Mouse (Mus musculus): ENCODE results near the gene Tmcc3. TPM values are rescaled to one million over a fixed set of nuclear protein-coding genes. Genes with fewer than 3 reads are reported as not detected.

Tmcc3 gene
- total RNA-seq, 2 experiments from 2014 or later, result 43.9 to 44.3 TPM

DNA sequence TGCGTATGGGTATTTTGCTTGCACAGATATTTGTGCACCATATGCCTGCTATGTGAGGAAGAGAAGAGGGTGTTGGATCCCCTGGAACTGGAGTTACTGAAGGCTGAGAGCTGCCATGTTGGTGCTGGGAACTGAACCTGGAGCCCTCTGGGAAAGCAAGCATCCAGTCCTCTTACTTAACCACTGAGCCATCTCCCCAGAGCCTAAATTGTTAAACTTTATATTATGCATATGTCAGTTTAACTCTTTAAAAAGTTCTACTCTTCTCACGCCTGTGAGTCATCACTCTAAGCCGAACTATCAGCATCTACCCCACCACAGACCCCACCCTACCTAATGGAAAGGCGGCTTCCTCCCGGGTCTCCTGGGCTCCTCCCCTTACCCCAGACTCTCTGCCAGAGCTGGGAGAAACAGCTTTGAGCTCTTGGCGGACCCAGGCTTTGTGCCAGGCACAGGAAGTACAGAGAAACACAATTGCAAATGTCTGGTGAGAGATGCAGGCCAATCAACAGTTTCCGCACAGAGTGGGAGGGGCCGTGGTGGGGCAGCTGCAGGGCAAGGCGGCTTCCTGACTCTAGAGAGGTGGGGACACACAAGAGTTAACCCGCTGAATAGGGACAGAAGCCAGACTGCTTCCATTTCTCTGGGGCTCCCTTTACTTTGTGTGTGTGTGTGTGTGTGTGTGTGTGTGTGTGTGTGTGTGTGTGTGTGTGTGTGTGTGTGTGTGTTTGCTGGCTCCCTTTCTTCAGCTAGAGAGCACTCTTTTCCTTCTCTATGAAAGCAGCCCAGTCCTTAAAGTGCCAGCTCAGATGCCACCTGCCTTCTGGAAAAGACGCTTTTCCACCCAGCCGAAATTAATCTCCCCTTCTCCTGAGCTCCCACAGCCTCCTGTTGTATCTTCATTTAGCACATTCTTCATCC lies 114.5 kb downstream of the Tmcc3 start:
- DNase-seq (ENCODE audit: low spot score in 2 of 2), result peak; percentile 53 to 81
- no peak for TF ChIP-seq CTCF (conservative IDR thresholded peaks at IDR 0.05)
- peak overlapping the region; percentile 81 for H3K27ac ChIP-seq
- H3K4me3 ChIP-seq, result peak overlapping the region; percentile 34

DNA sequence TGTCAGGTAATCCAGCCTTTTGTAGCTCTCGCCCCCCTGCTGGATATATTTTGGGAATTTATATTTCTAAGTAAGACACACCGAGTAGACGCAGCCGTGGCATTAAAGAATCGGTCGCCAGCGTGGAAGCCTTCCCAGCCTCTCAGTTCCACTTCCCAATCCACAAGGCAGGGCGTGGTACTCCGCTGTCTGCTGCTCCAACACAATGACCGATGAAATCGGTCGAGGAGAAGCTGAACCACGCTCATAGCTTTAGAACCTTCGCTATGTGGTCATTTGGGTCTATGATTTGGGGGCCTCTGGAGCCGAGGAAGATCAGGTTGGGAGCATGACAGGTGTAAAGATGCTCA lies 115.1 kb downstream of the Tmcc3 start:
- TF ChIP-seq CTCF (conservative IDR thresholded peaks at IDR 0.05), result no peak
- DNase-seq (ENCODE audit: low spot score in 2 of 2), result no peak
- H3K4me3 ChIP-seq, result peak overlapping the region; percentile 34
- H3K27ac ChIP-seq, result peak overlapping the region; percentile 81

DNA sequence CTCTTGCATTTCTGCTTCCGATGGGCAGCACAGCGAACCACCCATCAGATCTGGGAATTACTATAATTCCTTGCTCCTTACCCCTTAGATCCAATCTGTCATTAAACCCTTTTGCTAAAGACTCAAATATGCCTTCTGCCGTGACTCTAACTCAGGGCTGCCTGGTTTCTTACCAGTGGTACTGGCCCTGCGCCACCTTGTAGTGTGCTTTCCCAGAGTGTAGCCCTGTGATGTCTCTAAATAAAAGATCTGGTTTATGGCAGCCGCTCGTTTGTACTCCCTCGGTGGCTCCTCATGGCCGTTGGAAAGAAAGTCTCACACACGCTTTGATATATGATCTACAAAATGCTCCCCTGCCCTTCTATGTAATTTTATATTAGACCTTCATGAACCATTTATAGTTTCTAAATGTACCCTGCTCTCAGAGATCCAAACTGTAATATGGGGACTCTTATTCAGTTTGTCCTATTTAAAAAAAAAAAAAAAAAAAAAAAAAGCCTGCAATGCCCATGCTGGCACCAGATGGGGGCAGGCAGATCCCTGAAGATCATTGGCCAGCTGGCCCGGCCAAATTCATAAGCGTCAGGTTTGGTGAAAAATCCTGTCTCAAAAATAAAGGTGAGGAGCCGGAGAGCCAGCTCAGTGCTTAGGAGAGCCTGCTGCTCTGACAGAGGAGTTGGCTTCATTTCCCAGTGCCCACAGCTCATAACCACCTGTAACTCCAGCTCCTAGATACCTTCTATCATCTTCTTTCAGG lies 116.6 kb downstream of the Tmcc3 start:
- peak; percentile 74 for TF ChIP-seq CTCF (conservative IDR thresholded peaks at IDR 0.05)
- peak overlapping the region; percentile 75 for H3K27ac ChIP-seq
- H3K4me3 ChIP-seq, result peak overlapping the region; percentile 26; the same call in 1 of the 2 replicates
- DNase-seq (ENCODE audit: low spot score in 2 of 2), result no peak

DNA sequence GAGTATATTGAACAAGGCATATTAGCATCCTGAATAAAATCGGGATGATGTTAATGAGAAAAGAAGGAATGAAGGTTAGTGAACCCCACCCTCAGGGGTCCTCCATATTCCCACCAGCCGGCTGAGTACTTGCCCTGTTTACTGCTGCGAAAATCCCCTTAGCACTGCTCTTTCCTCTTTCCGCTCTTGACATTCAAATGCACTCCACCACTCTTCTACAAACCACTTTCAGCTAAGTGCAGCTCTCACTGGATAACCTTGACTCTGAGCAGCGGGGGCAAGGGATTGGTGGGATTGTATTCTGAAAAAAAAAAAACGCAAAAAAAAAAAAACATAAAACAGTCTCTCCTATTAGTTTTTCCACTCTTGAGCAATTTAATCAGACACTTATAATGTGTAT lies 118.8 kb downstream of the Tmcc3 start:
- H3K27ac ChIP-seq, result peak overlapping the region; percentile 63; the same call in 1 of the 2 replicates

DNA sequence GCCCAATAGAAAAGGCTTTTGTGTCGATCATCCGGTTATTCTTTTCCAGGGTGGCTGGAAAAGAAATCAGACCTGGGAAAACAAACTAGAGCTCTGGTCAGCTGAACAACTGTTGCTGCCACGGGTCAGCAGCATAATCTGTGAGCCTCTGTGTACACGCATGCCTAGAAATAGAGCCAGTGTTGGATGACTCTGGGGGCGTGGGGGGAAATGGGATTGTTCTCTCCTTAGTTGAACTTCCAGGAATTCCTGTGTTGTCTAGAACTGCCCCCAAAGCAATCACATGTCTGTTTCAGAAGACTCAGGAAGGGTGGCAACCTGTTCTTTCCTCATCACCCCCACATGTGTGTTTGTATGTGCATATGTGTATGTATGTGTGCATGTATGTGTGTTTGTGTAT lies 121.2 kb downstream of the Tmcc3 start:
- no peak for DNase-seq (ENCODE audit: low spot score in 2 of 2)
- Histone ChIP-seq H3K4me3 (no peak overlapping the region), H3K27ac (no peak overlapping the region; the same call in 1 of the 2 replicates)
- TF ChIP-seq CTCF (conservative IDR thresholded peaks at IDR 0.05), result no peak

More for the DNA sequence above, 118.8 kb downstream of the Tmcc3 start:
- no peak for TF ChIP-seq CTCF (conservative IDR thresholded peaks at IDR 0.05)
- no peak for DNase-seq (ENCODE audit: low spot score in 2 of 2)
- H3K4me3 ChIP-seq, result no peak overlapping the region

DNA sequence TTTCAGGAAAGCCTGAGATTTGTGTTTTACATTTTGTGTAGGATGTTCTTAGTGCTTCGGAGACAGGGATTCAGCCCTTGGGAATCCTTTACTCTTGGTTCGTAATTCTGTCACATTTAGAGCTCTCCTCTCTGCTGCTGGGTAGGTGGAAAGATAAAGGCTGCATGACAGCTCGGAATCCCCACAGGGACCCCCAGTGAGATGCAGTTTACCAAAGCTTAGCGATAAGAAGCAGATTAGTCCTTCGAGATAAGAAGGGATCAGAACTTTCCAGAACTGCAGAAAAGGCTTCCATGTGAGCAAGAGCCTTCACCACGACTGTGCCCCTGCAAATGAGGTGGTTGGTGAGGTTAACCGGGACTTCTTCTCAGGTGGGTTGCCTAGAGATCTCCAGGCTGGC lies 122.2 kb downstream of the Tmcc3 start:
- H3K4me3 ChIP-seq, result no peak overlapping the region
- DNase-seq (ENCODE audit: low spot score in 2 of 2), result no peak
- TF ChIP-seq CTCF (conservative IDR thresholded peaks at IDR 0.05), result no peak

DNA sequence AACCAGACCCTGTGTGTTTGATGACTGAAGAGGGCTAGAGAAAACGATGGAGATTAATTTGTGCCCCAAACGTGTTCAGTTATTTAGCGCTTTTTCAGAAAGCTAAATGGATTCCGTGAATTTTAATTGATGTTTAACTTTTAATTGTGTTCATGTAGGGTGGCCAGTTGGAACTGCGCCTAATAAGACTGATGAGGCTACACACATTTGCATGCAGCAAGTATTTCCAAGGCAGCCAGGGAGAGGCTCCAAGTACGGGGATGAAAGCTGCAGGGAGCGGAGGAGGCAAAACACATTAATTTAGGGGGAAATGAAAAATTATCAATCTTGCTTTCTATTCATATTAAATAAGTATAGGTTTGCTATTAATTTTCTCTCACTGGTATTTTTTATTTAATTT lies 131.0 kb downstream of the Tmcc3 start:
- peak in 1 of 2 experiments; percentile 80 for DNase-seq (ENCODE audit: low spot score in 2 of 2)
- TF ChIP-seq CTCF (conservative IDR thresholded peaks at IDR 0.05), result no peak
- Histone ChIP-seq H3K27ac (no peak overlapping the region), H3K4me3 (peak overlapping the region; percentile 18; the same call in 1 of the 2 replicates)

More for the DNA sequence above, 122.2 kb downstream of the Tmcc3 start:
- H3K27ac ChIP-seq, result no peak overlapping the region

DNA sequence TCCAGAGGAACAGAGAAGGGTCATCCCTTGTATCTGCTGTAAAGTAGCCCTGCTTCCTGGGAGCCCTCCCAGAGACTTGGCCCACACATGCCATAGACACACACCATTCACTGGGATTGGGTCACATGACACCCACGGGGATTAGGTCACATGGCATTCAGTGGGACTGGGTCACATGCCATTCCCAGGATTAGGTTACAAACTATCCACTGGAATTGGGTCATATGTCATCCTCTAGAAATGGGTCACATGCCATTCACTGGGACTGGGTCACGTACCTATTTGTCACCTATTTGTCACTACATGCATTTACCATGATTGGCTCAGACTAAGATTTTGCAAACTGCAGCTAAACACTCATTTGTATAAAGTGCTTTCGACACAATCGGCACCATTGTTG lies 131.7 kb downstream of the Tmcc3 start:
- no peak for TF ChIP-seq CTCF (conservative IDR thresholded peaks at IDR 0.05)
- DNase-seq (ENCODE audit: low spot score in 2 of 2), result no peak
- H3K4me3 ChIP-seq, result no peak overlapping the region
- H3K27ac ChIP-seq, result no peak overlapping the region

DNA sequence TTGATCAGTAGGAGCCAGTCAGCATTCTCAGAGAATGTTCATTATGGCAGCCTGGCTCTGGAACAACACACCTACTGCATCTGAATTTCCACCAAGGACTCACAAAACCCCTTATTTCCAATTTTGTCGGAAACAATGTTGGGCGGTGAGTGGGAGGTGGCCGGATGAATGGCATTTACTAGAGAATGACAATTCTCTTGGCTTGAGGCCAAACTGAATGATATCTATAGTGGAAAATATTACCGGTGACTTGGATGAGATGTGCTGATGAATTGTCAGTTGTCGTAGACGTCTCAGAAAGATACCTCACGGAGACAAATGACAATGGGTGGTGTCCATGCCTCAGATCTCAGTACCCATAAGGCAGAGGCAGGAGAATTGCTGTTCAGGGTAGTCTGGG lies 133.4 kb downstream of the Tmcc3 start:
- TF ChIP-seq CTCF (conservative IDR thresholded peaks at IDR 0.05), result no peak
- no peak overlapping the region for H3K4me3 ChIP-seq
- H3K27ac ChIP-seq, result no peak overlapping the region
- no peak for DNase-seq (ENCODE audit: low spot score in 2 of 2)

DNA sequence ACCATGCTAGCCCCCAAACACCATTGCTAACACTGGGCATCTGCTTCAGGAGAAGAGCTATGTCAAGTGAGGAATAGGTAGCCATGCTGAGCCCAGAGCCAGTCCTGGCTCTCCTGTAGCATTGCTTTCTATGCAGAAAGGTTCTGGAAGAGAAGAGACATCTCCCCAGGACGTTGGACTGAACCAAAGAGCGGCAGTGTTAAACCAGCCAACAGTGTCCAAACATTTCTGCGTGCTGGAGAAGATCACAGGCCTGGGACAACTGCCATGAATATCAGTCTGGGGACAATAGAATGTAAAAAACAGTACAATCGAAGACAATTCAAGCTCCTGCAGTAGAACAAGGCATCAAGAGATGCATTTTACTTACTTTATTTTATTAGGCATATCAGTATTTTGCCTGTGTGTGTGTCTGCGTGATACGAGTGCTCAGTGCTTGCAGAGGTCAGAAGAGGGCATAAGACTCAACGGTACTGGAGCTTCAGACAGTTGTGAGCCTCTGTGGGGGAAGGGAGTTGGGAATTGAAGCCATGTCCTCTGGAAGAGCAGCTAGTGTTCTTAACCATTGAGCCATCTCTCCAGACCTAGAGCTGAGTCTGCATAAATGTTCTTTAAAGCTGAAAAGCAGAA lies 134.7 kb downstream of the Tmcc3 start:
- no peak for TF ChIP-seq CTCF (conservative IDR thresholded peaks at IDR 0.05)
- DNase-seq (ENCODE audit: low spot score in 2 of 2), result no peak
- H3K27ac ChIP-seq, result peak overlapping the region; percentile 36; the same call in 1 of the 2 replicates
- H3K4me3 ChIP-seq, result no peak overlapping the region

DNA sequence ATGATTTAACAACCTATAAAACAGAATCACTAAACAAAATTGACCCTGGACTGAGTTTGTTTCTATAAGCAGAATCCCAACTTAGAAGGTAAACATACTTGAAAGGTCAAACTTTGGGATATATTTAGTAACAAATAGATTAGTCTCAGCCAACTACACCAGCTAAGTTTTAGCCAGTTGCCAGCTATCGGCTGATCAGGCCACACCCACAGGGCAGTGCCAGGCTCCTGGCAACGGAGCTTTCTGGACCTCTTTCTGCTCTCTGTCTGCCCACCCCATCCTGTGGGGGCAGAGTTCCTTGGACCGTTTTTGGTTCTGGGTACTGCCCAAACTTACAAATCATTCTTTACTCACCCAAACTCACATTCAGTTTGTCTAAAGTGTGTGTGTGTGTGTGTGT lies 137.9 kb downstream of the Tmcc3 start:
- TF ChIP-seq CTCF (conservative IDR thresholded peaks at IDR 0.05), result 0 out of 2 replicates have a peak, but pooled peaks have one; percentile 9
- no peak overlapping the region for H3K27ac ChIP-seq
- no peak overlapping the region for H3K4me3 ChIP-seq
- DNase-seq (ENCODE audit: low spot score in 2 of 2), result no peak

DNA sequence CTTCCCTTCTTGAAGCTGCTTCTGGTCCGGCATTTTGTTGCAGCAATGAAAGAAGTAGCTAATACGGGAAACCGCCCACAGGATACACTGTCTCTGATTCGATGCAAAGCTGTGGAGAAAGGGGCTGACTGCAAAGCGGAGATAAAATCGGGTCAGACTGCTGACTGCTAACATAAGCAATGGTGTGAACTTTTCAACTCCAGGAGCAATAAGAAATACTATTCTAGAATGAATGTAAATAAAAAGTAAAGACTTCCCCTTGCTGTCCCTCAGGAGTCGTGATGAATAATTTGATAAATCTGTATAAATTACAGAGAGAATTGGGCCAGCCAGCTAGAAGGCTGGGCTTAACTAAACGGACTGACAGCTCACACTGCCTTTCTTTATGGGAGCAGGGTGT lies 139.0 kb downstream of the Tmcc3 start:
- Histone ChIP-seq H3K4me3 (no peak overlapping the region), H3K27ac (no peak overlapping the region)
- TF ChIP-seq CTCF (conservative IDR thresholded peaks at IDR 0.05), result no peak
- DNase-seq (ENCODE audit: low spot score in 2 of 2), result no peak

DNA sequence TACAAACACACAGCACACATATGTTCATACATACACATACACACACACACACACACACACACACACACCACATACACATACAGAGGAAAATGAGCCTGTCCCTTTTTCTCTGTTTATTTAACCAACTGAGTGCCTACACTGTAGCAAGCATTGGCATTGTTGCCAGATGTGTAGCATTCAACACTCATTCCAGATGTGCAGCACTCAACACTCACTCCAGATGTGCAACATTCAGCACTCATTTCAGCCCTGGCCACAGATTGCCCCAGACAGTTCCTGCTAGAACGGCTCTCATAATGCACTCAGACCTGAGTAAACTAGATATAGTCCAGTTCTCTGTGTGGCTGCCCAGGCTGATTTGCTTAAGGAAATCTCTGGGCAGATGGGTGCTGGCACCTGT lies 145.7 kb downstream of the Tmcc3 start:
- H3K27ac ChIP-seq, result no peak overlapping the region
- no peak for DNase-seq (ENCODE audit: low spot score in 2 of 2)
- H3K4me3 ChIP-seq, result no peak overlapping the region
- TF ChIP-seq CTCF (conservative IDR thresholded peaks at IDR 0.05), result no peak
